Mouse (Mus musculus) CH12.LX (cell line): ENCODE measurements around the gene Sash3. TPM values are rescaled to one million over a fixed set of nuclear protein-coding genes. Genes with fewer than 3 reads are reported as not detected.

Experiments
- DNase-seq: peaks from one replicate; pipeline ENCODE4 v3.0.0-alpha.2; 2013; ENCODE audit errors: extremely low read depth
- H3K27ac ChIP-seq: 2 replicates; pipeline ENCODE4 v1.5.1; 2012; ENCODE audit warnings: low read depth, mild to moderate bottlenecking, control low read depth, moderate library complexity; ENCODE audit not compliant: insufficient read depth
- H3K27me3 ChIP-seq: replicated peaks from 2 replicates; pipeline ENCODE3; 2012; ENCODE audit warnings: inconsistent platforms
- H3K36me3 ChIP-seq, 2 experiments: replicated peaks in 1 of 2; 2 replicates each; pipeline versions ENCODE3 to v1.6.1; 2012; ENCODE audit warnings: inconsistent platforms in 1 of 2, low read length in 1 of 2, mild to moderate bottlenecking in 1 of 2, mixed read lengths in 1 of 2, moderate library complexity in 1 of 2; ENCODE audit not compliant: control insufficient read depth in 1 of 2, insufficient read depth in 1 of 2
- H3K4me1 ChIP-seq, 2 experiments: 2 replicates each; pipeline ENCODE4 v1.6.1; 2012; ENCODE audit warnings: inconsistent platforms in 1 of 2, moderate library complexity in 1 of 2; ENCODE audit not compliant: insufficient read depth in 2 of 2, control insufficient read depth in 1 of 2
- H3K4me2 ChIP-seq: 2 replicates; pipeline ENCODE4 v1.6.1; 2012; ENCODE audit warnings: low read depth, mild to moderate bottlenecking, control low read depth; ENCODE audit not compliant: poor library complexity, insufficient read depth, severe bottlenecking
- H3K4me3 ChIP-seq, 3 experiments: fragments of 150-350 bp in 1 of 3; sonication (generic) in 1 of 3; replicated peaks in 1 of 3; 2 replicates each; pipeline versions ENCODE3 to v1.5.1; 2011 to 2012; ENCODE audit warnings: low read depth in 2 of 3, low read length in 2 of 3, mild to moderate bottlenecking in 2 of 3, moderate library complexity in 2 of 3, control low read depth in 1 of 3, improper control_type of control experiment in 1 of 3, inconsistent platforms in 1 of 3, mixed read lengths in 1 of 3; ENCODE audit not compliant: poor library complexity in 1 of 3
- H3K79me2 ChIP-seq: replicated peaks from 2 replicates; pipeline ENCODE4 v1.6.1; 2012; ENCODE audit warnings: mild to moderate bottlenecking, moderate library complexity; ENCODE audit not compliant: control insufficient read depth, poor library complexity, insufficient read depth, severe bottlenecking; ENCODE audit errors: extremely low read depth
- H3K9ac ChIP-seq: 2 replicates; pipeline ENCODE4 v1.6.1; 2012; ENCODE audit warnings: low read depth, mild to moderate bottlenecking, control low read depth, moderate library complexity; ENCODE audit not compliant: insufficient read depth
- H3K9me3 ChIP-seq: replicated peaks from 2 replicates; pipeline ENCODE3; 2012; ENCODE audit warnings: low read length, inconsistent platforms, mixed read lengths
- BHLHE40 ChIP-seq: IDR thresholded peaks from 2 replicates; pipeline ENCODE4 v1.6.1; 2011; ENCODE audit warnings: mild to moderate bottlenecking, low read depth, low read length, improper control_type of control experiment
- CHD1 ChIP-seq: IDR thresholded peaks from 2 replicates; pipeline ENCODE4 v1.6.1; 2012; ENCODE audit warnings: low read depth, low read length, improper control_type of control experiment, inconsistent platforms
- ETS1 ChIP-seq: conservative IDR thresholded peaks from 2 replicates; pipeline ENCODE4 v1.6.1; 2012; ENCODE audit warnings: low read depth, mild to moderate bottlenecking, inconsistent platforms, low read length, improper control_type of control experiment, moderate library complexity
- GABPA ChIP-seq: IDR thresholded peaks from 2 replicates; pipeline ENCODE4 v1.6.1; 2012; ENCODE audit warnings: low read depth, low read length, improper control_type of control experiment, inconsistent platforms; ENCODE audit not compliant: insufficient replicate concordance
- IRF4 ChIP-seq: IDR thresholded peaks from 2 replicates; pipeline ENCODE4 v1.6.1; 2014; ENCODE audit warnings: low read depth, mild to moderate bottlenecking, inconsistent platforms, low read length, improper control_type of control experiment
- KAT2A ChIP-seq: IDR thresholded peaks from 2 replicates; pipeline ENCODE4 v1.6.1; 2012; ENCODE audit warnings: low read length, improper control_type of control experiment, inconsistent platforms; ENCODE audit not compliant: insufficient replicate concordance
- MXI1 ChIP-seq: IDR thresholded peaks from 2 replicates; pipeline ENCODE4 v1.6.1; 2011; ENCODE audit warnings: mild to moderate bottlenecking, low read depth, low read length, improper control_type of control experiment
- MYC ChIP-seq: IDR thresholded peaks from 2 replicates; pipeline ENCODE4 v1.6.1; 2011; ENCODE audit warnings: low read depth, mild to moderate bottlenecking, improper control_type of control experiment, low read length
- NELFE ChIP-seq: IDR thresholded peaks from 2 replicates; pipeline ENCODE4 v1.6.1; 2011; ENCODE audit warnings: low read depth, low read length, improper control_type of control experiment
- POLR2A ChIP-seq: IDR thresholded peaks from 2 replicates; pipeline ENCODE4 v1.6.1; 2011; ENCODE audit warnings: low read depth, mild to moderate bottlenecking, improper control_type of control experiment, low read length
- SIN3A ChIP-seq: IDR thresholded peaks from 2 replicates; pipeline ENCODE4 v1.6.1; 2012; ENCODE audit warnings: low read length, improper control_type of control experiment, inconsistent platforms
- TBP ChIP-seq: conservative IDR thresholded peaks from 2 replicates; pipeline ENCODE4 v1.6.1; 2011; ENCODE audit warnings: low read depth, low read length, improper control_type of control experiment
- TCF12 ChIP-seq: IDR thresholded peaks from 2 replicates; pipeline ENCODE4 v1.6.1; 2014; ENCODE audit warnings: low read depth, mild to moderate bottlenecking, inconsistent platforms, low read length, improper control_type of control experiment
- UBTF ChIP-seq: IDR thresholded peaks from 2 replicates; pipeline ENCODE4 v1.6.1; 2012; ENCODE audit warnings: low read depth, mild to moderate bottlenecking, inconsistent platforms, low read length, improper control_type of control experiment, moderate library complexity
- ZMIZ1 ChIP-seq: IDR thresholded peaks from 2 replicates; pipeline ENCODE4 v1.6.1; 2012; ENCODE audit warnings: low read depth, mild to moderate bottlenecking, inconsistent platforms, low read length, improper control_type of control experiment
- dilution Hi-C: fragments of 300-500 bp; cut with MboI; formaldehyde crosslinking; loops from 2 replicates; pipeline ENCODE4 v1.14.3; 2020; ENCODE audit warnings: low sequenced_read_pairs; ENCODE audit not compliant: extremely low pct_unique_long_range_greater_than_20kb, extremely low pct_ligation_motif_present
- in situ Hi-C: fragments of 300-500 bp; cut with MboI; formaldehyde crosslinking; loops from 3 replicates; pipeline ENCODE4 v1.14.3; 2019; ENCODE audit warnings: low sequenced_read_pairs, low pct_ligation_motif_present, low pct_unique_long_range_greater_than_20kb, mixed read lengths
- polyA plus RNA-seq: library from polyadenylated mRNA; unstranded; fragments of >175 nt; gene quantifications from 2 replicates; pipeline ENCODE4 v1.2.1, GENCODE M21; 2012; ENCODE audit warnings: low read depth; ENCODE audit not compliant: insufficient read length
- total RNA-seq, 2 experiments: library from RNA; depleted of rRNA; stranded (reverse); fragments of 300-350 nt in 1 of 2; fragments of >200 nt in 1 of 2; gene quantifications; 2 replicates each; pipeline ENCODE4 v1.2.3; 2012 to 2014

Sash3 gene
- total and polyA plus RNA-seq, 3 experiments, result 87.6 to 148 (median 96.3) TPM

DNA sequence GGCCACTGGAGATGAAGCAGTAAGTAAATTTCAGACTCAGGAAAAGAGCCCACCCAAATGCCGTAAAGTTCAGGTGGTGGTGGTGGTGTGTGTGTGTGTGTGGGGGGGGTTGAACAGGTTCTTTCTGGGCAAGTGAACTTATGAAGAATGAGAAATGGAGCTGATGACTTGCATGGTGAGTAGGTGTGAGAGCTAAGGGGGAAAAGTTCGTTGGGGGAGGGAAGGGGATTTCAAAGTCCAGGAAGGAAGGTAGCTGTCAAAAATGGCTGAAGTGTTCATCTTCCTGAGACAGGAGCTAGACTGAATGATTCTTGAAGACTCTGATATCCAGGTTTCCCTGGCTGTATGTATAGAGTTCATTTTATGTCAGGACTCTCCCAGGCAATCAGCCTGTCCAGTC is 990 bp downstream of the Sash3 start:
- TF ChIP-seq TBP, result no peak
- TF ChIP-seq CHD1, result peak; percentile 64; the same call in 1 of the 2 replicates
- no peak for TF ChIP-seq KAT2A
- Histone ChIP-seq H3K27ac (peak overlapping the region; percentile 98), H3K4me3 (peak overlapping the region; percentile 66 to 81 (median 79)), H3K36me3 (peaks cover 14 to 18% of the 10 kb centered on the region in 2 experiments), H3K4me2 (0 out of 2 replicates have a peak overlapping the region, but pooled peaks have one; percentile 26), H3K9ac (peak overlapping the region; percentile 99), H3K27me3 (no peaks in the 10 kb centered on the region), H3K4me1 (peaks cover 23 to 43% of the 10 kb centered on the region in 2 experiments), H3K79me2 (peaks cover 46% of the 10 kb centered on the region), H3K9me3 (no peaks in the 10 kb centered on the region)
- dilution Hi-C loops (no loop called here), in situ Hi-C loops (no loop called here)
- DNase-seq, result no peak

- Histone ChIP-seq H3K4me3 (peak overlapping the region; percentile 66 to 81 (median 79)), H3K27me3 (no peaks in the 10 kb centered on the region), H3K36me3 (peaks cover 16 to 20% of the 10 kb centered on the region in 2 experiments), H3K79me2 (peaks cover 52% of the 10 kb centered on the region), H3K9ac (peak overlapping the region; percentile 99), H3K9me3 (no peaks in the 10 kb centered on the region), H3K4me1 (peaks cover 23 to 43% of the 10 kb centered on the region in 2 experiments), H3K27ac (peak overlapping the region; percentile 98), H3K4me2 (peak overlapping the region; percentile 84; the same call in 1 of the 2 replicates)
- DNase-seq, result peak; percentile 74
- TF ChIP-seq NELFE (peak; percentile 37; the same call in 1 of the 2 replicates), SIN3A (peak; percentile 61; the same call in 1 of the 2 replicates), UBTF (no peak), ZMIZ1 (peak; percentile 67), BHLHE40 (peak; percentile 22; the same call in 1 of the 2 replicates), TCF12 (0 out of 2 replicates have a peak, but pooled peaks have one; percentile 29), POLR2A (peak; percentile 81), ETS1 (no peak; the same call in 1 of the 2 replicates), TBP (peak; percentile 59; the same call in 1 of the 2 replicates), IRF4 (0 out of 2 replicates have a peak, but pooled peaks have one; percentile 27)
- dilution Hi-C loops (no loop called here), in situ Hi-C loops (no loop called here)
These were observed 1.5 kb downstream of the Sash3 start for GRCm38 (mm10) chrX:48147741-48148186.

DNA sequence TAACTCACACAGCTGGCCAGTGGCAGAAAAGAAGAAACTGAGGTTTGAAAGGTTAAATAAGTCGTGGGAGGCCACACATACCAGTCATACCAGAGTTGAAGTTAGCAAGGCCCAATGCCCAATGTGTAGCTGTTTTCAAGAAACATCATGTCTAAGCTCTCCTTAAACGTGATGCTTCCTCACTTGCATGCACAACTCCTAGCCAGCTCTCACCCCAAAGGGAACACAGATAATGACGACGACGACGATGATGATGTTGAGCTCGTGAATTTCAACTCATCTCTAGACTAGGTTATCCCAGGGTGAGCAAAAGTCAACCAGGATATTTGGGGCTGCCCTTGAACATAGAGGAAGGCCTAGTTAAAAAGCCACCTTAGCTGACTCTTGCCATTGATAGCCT is 5.9 kb downstream of the Sash3 start:
- in situ Hi-C loops (no loop called here), dilution Hi-C loops (no loop called here)
- no peak for TF ChIP-seq UBTF
- no peak for TF ChIP-seq MXI1
- TF ChIP-seq MYC, result no peak
- no peak for TF ChIP-seq KAT2A
- no peak for TF ChIP-seq GABPA
- H3K27ac ChIP-seq, result peak overlapping the region; percentile 79
- peaks cover 43 to 58% of the 10 kb centered on the region in 2 experiments for H3K36me3 ChIP-seq
- H3K9ac ChIP-seq, result peak overlapping the region; percentile 48
- H3K4me2 ChIP-seq, result peak overlapping the region; percentile 67; the same call in 1 of the 2 replicates
- DNase-seq, result no peak
- no peaks in the 10 kb centered on the region for H3K9me3 ChIP-seq
- H3K4me1 ChIP-seq, result peaks cover 19 to 37% of the 10 kb centered on the region in 2 experiments
- no peak overlapping the region for H3K4me3 ChIP-seq
- H3K27me3 ChIP-seq, result no peaks in the 10 kb centered on the region
- H3K79me2 ChIP-seq, result peaks cover 69% of the 10 kb centered on the region
